Mouse (Mus musculus) hindbrain, embryonic 16.5 days (tissue): ENCODE data around the gene Styx. TPM values are rescaled to one million over a fixed set of nuclear protein-coding genes. Genes with fewer than 3 reads are reported as not detected.
"Not testable (repeated sequence)": the region's sequence is repeated elsewhere in the genome, so short reads cannot be mapped to it uniquely, and the experiment has no call there.

Source experiments
- ATAC-seq: fragments of 200-750 bp; cut with Nextera tagmentation; 2 replicates; pipeline ENCODE4 v1.8.0; 2017; ENCODE audit warnings: moderate TSS enrichment, moderate library complexity
- H3K27ac ChIP-seq: fragments of 300-500 bp; sonication (generic); 2 replicates; pipeline ENCODE4 v1.5.1; 2014; ENCODE audit warnings: low read depth, mild to moderate bottlenecking, control low read depth, low read length, moderate library complexity
- H3K27me3 ChIP-seq: fragments of 300-500 bp; sonication (generic); replicated peaks from 2 replicates; pipeline ENCODE4 v1.6.1; 2014; ENCODE audit warnings: low read length; ENCODE audit not compliant: control insufficient read depth, insufficient read depth
- H3K36me3 ChIP-seq: fragments of 300-500 bp; sonication (generic); 2 replicates; pipeline ENCODE4 v1.6.1; 2014; ENCODE audit warnings: mild to moderate bottlenecking, low read length, moderate library complexity, mixed read lengths; ENCODE audit not compliant: control insufficient read depth, insufficient read depth
- H3K4me1 ChIP-seq: fragments of 300-500 bp; sonication (generic); 2 replicates; pipeline ENCODE4 v1.6.1; 2014; ENCODE audit warnings: low read depth, low read length; ENCODE audit not compliant: control insufficient read depth, insufficient read depth
- H3K4me2 ChIP-seq: fragments of 300-500 bp; sonication (generic); 2 replicates; pipeline ENCODE4 v1.6.1; 2014; ENCODE audit warnings: mild to moderate bottlenecking, low read length, control low read depth, moderate library complexity
- H3K4me3 ChIP-seq: fragments of 300-500 bp; sonication (generic); 2 replicates; pipeline ENCODE4 v1.5.1; 2014; ENCODE audit warnings: mild to moderate bottlenecking, low read length, control low read depth, moderate library complexity
- H3K9ac ChIP-seq: fragments of 300-500 bp; sonication (generic); 2 replicates; pipeline ENCODE4 v1.6.1; 2014; ENCODE audit warnings: low read depth, mild to moderate bottlenecking, control low read depth, low read length, moderate library complexity
- H3K9me3 ChIP-seq: fragments of 300-500 bp; sonication (generic); 2 replicates; pipeline ENCODE4 v1.6.1; 2014; ENCODE audit warnings: mild to moderate bottlenecking, low read length, moderate library complexity; ENCODE audit not compliant: control insufficient read depth
- WGBS: fragments of 180-500 bp; shearing (Covaris S2); extraction: QIAGEN DNeasy Blood & Tissue Kit; methylation state at CpG from one replicate; pipeline ENCODE4 v1.1.7; 2014; 5-methylcytosine and 5-hydroxymethylcytosine counted together
- microRNA-seq: library from miRNA; unstranded; fragments of <30 nt; microRNA quantifications from one replicate; pipeline ENCODE4, GENCODE M21; 2017
- polyA plus RNA-seq: library from polyadenylated mRNA; unstranded; fragments of >200 nt; fragmentation: Nextera tagmentation; extraction: Ambion mirVana; gene quantifications from 2 replicates; pipeline ENCODE4 v1.2.1, GENCODE M21; 2015

The Styx gene
- polyA plus RNA-seq, 1 experiment from 2014 or later, result 50.6 TPM

GRCm38 (mm10) chr14:45464036-45465035 lies 113.4 kb downstream of the Styx start:
- Histone ChIP-seq H3K4me1 (peaks cover 13% of the 10 kb centered on the region), H3K9me3 (no peaks in the 10 kb centered on the region), H3K27ac (no peak overlapping the region), H3K4me3 (no peak overlapping the region), H3K36me3 (peaks cover 29% of the 10 kb centered on the region), H3K4me2 (no peak overlapping the region), H3K9ac (no peak overlapping the region), H3K27me3 (no peaks in the 10 kb centered on the region)
- ATAC-seq, result no peak
- WGBS, result 70% methylated on average over 19 of the region's 19 CpGs

DNA sequence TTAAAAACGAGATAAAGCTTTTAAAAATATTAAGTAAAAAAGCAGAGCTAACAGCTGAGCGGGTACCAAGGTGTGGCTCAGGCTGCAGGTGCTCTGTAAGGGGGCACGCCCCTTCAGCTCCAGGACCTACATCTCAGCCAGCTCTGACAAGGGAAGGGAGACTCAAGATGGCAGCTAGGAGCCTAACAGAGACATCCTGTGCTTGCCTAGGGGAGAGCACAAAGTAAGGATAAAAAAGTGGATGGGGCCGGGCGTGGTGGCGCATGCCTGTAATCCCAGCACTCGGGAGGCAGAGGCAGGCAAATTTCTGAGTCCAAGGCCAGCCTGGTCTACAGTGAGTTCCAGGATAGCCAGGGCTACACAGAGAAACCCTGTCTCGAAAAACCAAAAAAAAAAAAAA lies 115.5 kb downstream of the Styx start:
- not testable (repeated sequence) for ATAC-seq, H3K27me3 ChIP-seq, H3K27ac ChIP-seq, H3K4me2 ChIP-seq, H3K4me3 ChIP-seq, H3K9ac ChIP-seq, H3K9me3 ChIP-seq
- WGBS, result 94% methylated on average over 8 of the region's 8 CpGs
- H3K4me1 ChIP-seq, result peaks cover 13% of the 10 kb centered on the region
- H3K36me3 ChIP-seq, result peaks cover 26% of the 10 kb centered on the region

- no peak overlapping the region for H3K4me3 ChIP-seq
- H3K27ac ChIP-seq, result no peak overlapping the region
- H3K27me3 ChIP-seq, result no peaks in the 10 kb centered on the region
- WGBS, result 97% methylated on average over 8 of the region's 8 CpGs
- H3K9me3 ChIP-seq, result no peaks in the 10 kb centered on the region
- H3K9ac ChIP-seq, result no peak overlapping the region
- no peak for ATAC-seq
- H3K4me1 ChIP-seq, result no peaks in the 10 kb centered on the region
- H3K36me3 ChIP-seq, result peaks cover 24% of the 10 kb centered on the region
- no peak overlapping the region for H3K4me2 ChIP-seq
These were observed 118.6 kb downstream of the Styx start for GRCm38 (mm10) chr14:45469446-45469845.

Small RNA genes within 50 kb of the gene (microRNA-seq; reads per million reads assigned to microRNA genes)
- not detected for gene Gm25353

Other genes with a start within 250 kb of the Styx start
- gene Gpr137c, start 131.4 kb upstream of the Styx start, polyA plus RNA-seq, result 11.2 and 12.4 TPM in 2 replicates
- gene Txndc16, start 130.8 kb upstream of the Styx start, polyA plus RNA-seq, result 37.1 and 38.0 TPM in 2 replicates
- 21.5 and 24.8 TPM in 2 replicates for gene Ero1l, start 32.3 kb upstream of the Styx start, polyA plus RNA-seq
- 143 and 148 TPM in 2 replicates for gene Psmc6, start 21.3 kb upstream of the Styx start, polyA plus RNA-seq
- gene Gnpnat1, start 53.8 kb downstream of the Styx start, polyA plus RNA-seq, result 28.5 and 30.4 TPM in 2 replicates
- 77.0 and 77.6 TPM in 2 replicates for gene Fermt2, start 179.0 kb downstream of the Styx start, polyA plus RNA-seq